Mouse (Mus musculus) small intestine, adult 2 months (tissue): ENCODE data around the gene Nupl1. TPM values are rescaled to one million over a fixed set of nuclear protein-coding genes. Genes with fewer than 3 reads are reported as not detected.
A peak's percentile ranks its signal among the peaks of the same experiment; 100 is the strongest.

Experiments
- H3K27ac ChIP-seq: fragments of 200-500 bp; 2 replicates; pipeline ENCODE4 v1.5.1; 2012; ENCODE audit warnings: low read depth, low read length, control low read depth, inconsistent platforms; ENCODE audit not compliant: insufficient read depth
- H3K27me3 ChIP-seq: fragments of 200-500 bp; 2 replicates; pipeline ENCODE4 v1.6.1; 2012; ENCODE audit warnings: mild to moderate bottlenecking, moderate library complexity, low read length, inconsistent platforms; ENCODE audit not compliant: control insufficient read depth, insufficient read depth
- H3K36me3 ChIP-seq: fragments of 200-500 bp; 2 replicates; pipeline ENCODE4 v1.6.1; 2012; ENCODE audit warnings: mild to moderate bottlenecking, low read length, control low read depth, inconsistent platforms; ENCODE audit not compliant: control insufficient read depth, insufficient read depth
- H3K4me1 ChIP-seq: fragments of 200-500 bp; 2 replicates; pipeline ENCODE4 v1.6.1; 2012; ENCODE audit warnings: low read length, inconsistent platforms, mixed read lengths; ENCODE audit not compliant: control insufficient read depth, insufficient read depth, insufficient read length
- H3K4me3 ChIP-seq: fragments of 200-500 bp; 2 replicates; pipeline ENCODE4 v1.5.1; 2012; ENCODE audit warnings: low read depth, mild to moderate bottlenecking, control low read depth, inconsistent platforms, low read length, moderate library complexity
- CTCF ChIP-seq: fragments of 200-500 bp; IDR thresholded peaks from 2 replicates; pipeline ENCODE4 v1.5.1; 2012; ENCODE audit warnings: low read depth, mild to moderate bottlenecking, control low read depth, inconsistent platforms, low read length, moderate library complexity, mixed read lengths; ENCODE audit not compliant: insufficient replicate concordance, insufficient read length; ENCODE audit errors: extremely low read depth
- POLR2A ChIP-seq: fragments of 200-500 bp; IDR thresholded peaks from 2 replicates; pipeline ENCODE4 v1.6.1; 2012; ENCODE audit warnings: low read depth, mild to moderate bottlenecking, control low read depth, inconsistent platforms, low read length, moderate library complexity
- WGBS: fragments of 180-500 bp; shearing (Covaris S2); methylation state at CpG from one replicate; pipeline ENCODE4 v1.1.7; 2018; 5-methylcytosine and 5-hydroxymethylcytosine counted together
- polyA plus RNA-seq: library from polyadenylated mRNA; depleted of rRNA; stranded (reverse); fragments of >200 nt; gene quantifications from 2 replicates; pipeline ENCODE4 v1.2.3, GENCODE M21; 2012; rRNA removed

Gene Nupl1
- not detected in 2 replicates for polyA plus RNA-seq

- Histone ChIP-seq H3K27ac (peak within 1 kb of the TSS; percentile 92), H3K36me3 (no peaks in the 10 kb centered on the region; the same call in 1 of the 2 replicates), H3K4me1 (peaks cover 9% of the 10 kb centered on the region; the same call in 1 of the 2 replicates), H3K4me3 (peak within 1 kb of the TSS; percentile 95), H3K27me3 (no peaks in the 10 kb centered on the region)
- TF ChIP-seq POLR2A: peak; percentile 74
- TF ChIP-seq CTCF: no peak
- WGBS: under 1% methylated on average over 62 of the region's 62 CpGs
These were observed at the start of gene Nupl1, which contains the start of gene Gm49336 for GRCm38 (mm10) chr14:60251281-60252003. Nupl1 (minus strand) TSS chr14:60251431. Gm49336 (minus strand) TSS chr14:60251507.

GRCm38 (mm10) chr14:60301024-60301423 is 49.8 kb upstream of the Nupl1 start:
- 84% methylated on average over 6 of the region's 6 CpGs for WGBS

DNA sequence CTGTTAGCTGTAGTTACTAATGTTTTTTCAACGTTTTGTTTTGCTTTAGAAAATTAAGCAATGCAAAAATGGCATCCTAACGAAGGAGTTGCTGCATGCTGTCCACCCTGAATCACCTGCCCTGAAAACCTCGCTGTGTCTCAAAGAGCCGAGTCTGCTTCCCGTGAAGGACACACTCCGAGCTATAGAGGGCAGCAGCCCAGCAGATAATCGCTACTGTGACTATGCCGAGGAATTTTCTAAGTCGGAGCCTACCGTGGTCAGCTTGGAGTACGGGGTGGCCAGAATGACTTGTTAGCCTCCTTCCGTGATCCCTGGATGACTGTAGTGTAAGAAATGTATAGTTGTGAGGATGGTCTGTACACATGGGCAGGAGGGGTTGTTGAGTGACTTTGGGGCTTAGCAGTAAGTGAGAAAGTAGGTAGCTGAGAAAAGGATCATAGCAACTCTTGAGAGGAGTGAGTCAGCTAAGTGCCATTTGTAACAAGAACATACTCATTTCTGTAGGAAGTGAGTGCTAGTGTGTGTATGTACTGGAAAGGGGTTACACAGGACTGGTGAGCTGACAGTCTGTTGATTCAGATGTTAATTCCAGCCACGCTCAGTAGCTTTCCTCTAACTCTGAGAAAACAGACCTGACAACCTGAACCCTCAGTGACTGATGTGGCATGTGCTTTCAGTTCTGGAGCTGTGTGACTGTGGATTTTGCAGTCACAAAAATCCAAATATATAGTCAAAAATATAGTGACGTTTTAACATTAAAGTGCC is 49.2 kb upstream of the Nupl1 start:
- TF ChIP-seq POLR2A (no peak), CTCF (no peak)
- Histone ChIP-seq H3K4me3 (no peak overlapping the region), H3K27ac (no peak overlapping the region), H3K27me3 (no peaks in the 10 kb centered on the region), H3K4me1 (no peaks in the 10 kb centered on the region), H3K36me3 (peaks cover 49% of the 10 kb centered on the region)
- WGBS: 81% methylated on average over 14 of the region's 14 CpGs

More at GRCm38 (mm10) chr14:60301024-60301423, 49.8 kb upstream of the Nupl1 start:
- peaks cover 49% of the 10 kb centered on the region for H3K36me3 ChIP-seq
- H3K4me1 ChIP-seq: no peaks in the 10 kb centered on the region
- TF ChIP-seq CTCF (no peak), POLR2A (no peak)
- H3K27ac ChIP-seq: no peak overlapping the region
- no peak overlapping the region for H3K4me3 ChIP-seq
- H3K27me3 ChIP-seq: no peaks in the 10 kb centered on the region

GRCm38 (mm10) chr14:60295531-60295930 is 44.3 kb upstream of the Nupl1 start:
- no peak overlapping the region for H3K4me3 ChIP-seq
- no peak overlapping the region for H3K27ac ChIP-seq
- no peaks in the 10 kb centered on the region for H3K4me1 ChIP-seq
- peaks cover 47% of the 10 kb centered on the region for H3K36me3 ChIP-seq
- no peak for TF ChIP-seq CTCF
- no peak for TF ChIP-seq POLR2A
- 77% methylated on average over 1 of the region's 1 CpGs for WGBS
- H3K27me3 ChIP-seq: no peaks in the 10 kb centered on the region

GRCm38 (mm10) chr14:60290363-60290762 is 39.1 kb upstream of the Nupl1 start:
- H3K36me3 ChIP-seq: peaks cover 41% of the 10 kb centered on the region
- H3K4me3 ChIP-seq: no peak overlapping the region
- TF ChIP-seq POLR2A (no peak), CTCF (no peak)
- H3K27ac ChIP-seq: no peak overlapping the region; the same call in 1 of the 2 replicates
- peaks cover 3% of the 10 kb centered on the region; the same call in 1 of the 2 replicates for H3K4me1 ChIP-seq
- WGBS: 80% methylated on average over 4 of the region's 4 CpGs
- H3K27me3 ChIP-seq: no peaks in the 10 kb centered on the region

GRCm38 (mm10) chr14:60286194-60286863 is 35.1 kb upstream of the Nupl1 start:
- H3K27ac ChIP-seq: peak overlapping the region; percentile 87
- H3K27me3 ChIP-seq: no peaks in the 10 kb centered on the region
- no peak overlapping the region for H3K4me3 ChIP-seq
- peaks cover 4% of the 10 kb centered on the region; the same call in 1 of the 2 replicates for H3K4me1 ChIP-seq
- TF ChIP-seq POLR2A (no peak), CTCF (no peak)
- H3K36me3 ChIP-seq: peaks cover 38% of the 10 kb centered on the region
- WGBS: 40% methylated on average over 7 of the region's 7 CpGs
